Comparison of ENCODE assay signal across 25 mouse cellular contexts in the genomic region with DNA sequence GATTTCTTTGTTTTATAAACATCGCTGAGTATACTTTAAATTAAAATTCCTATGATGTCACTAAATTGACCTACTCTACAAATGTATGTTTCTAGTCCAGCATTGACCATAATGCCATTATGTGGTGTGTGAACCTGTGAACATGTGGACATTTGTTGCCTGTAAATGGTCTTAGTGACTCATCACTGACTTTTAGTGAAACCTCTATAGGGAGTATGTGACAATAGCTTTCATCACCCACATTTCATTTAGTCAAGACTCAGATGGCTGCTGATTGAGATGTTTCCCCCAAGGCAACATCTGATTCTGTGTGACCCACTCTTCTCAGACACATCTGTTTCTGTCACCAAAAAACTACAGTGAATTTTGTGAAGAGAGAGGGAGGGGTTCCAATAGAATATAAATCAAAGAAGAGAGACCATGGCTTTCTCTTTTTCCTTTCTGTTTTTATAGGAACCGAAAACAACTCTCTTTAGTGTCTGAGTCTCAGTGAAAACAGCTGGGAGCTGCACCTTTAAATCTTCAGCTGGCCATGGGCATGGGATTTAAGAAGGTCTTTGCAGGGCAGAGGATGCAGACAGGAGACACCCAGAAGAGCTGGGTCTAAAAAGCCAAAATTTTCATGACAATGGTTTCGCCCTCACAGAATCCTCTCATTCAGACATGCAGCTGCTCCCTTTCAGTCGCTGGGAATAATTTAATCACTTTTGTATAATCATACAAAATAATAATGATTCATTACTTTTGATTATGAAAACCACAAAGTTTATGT.
DNase-seq lines count a peak whose midpoint lies in the region; ATAC-seq and TF ChIP-seq lines count a peak whose summit lies in the region.
"Had no signal": no experiment of that assay in that cellular context is flagged by ENCODE, and none has a peak within 500 bp of the region (broad histone marks: within the 10 kb centered on the region; RNA-seq: fewer than 3 reads in every experiment).

No protein-coding gene starts in this region.

- TF ChIP-seq CTCF in midbrain, postnatal 0 days (IDR thresholded peaks at IDR 0.05): no peak

- no peaks in the 10 kb centered on the region for H3K27me3 ChIP-seq in forebrain, embryonic 16.5 days (replicated peaks; ENCODE audit: control insufficient read depth, insufficient read depth, low read length)
- no peaks in the 10 kb centered on the region for H3K27me3 ChIP-seq in forebrain, embryonic 12.5 days
- H3K27me3 ChIP-seq in midbrain, embryonic 11.5 days (ENCODE audit: control insufficient read depth, insufficient read depth, low read length): no peaks in the 10 kb centered on the region
- no peaks in the 10 kb centered on the region for H3K27me3 ChIP-seq in midbrain, postnatal 0 days (ENCODE audit: insufficient read depth, low read length)
- no peaks in the 10 kb centered on the region for H3K27me3 ChIP-seq in midbrain, embryonic 13.5 days
- H3K27me3 ChIP-seq: heart, embryonic 15.5 days; hindbrain, embryonic 15.5 days; intestine, embryonic 15.5 days; neural tube, embryonic 13.5 days had no signal

- no peak overlapping the region for H3K9ac ChIP-seq in forebrain, embryonic 16.5 days (replicated peaks; ENCODE audit: low read depth, low read length)
- H3K9ac ChIP-seq in forebrain, embryonic 12.5 days: no peak overlapping the region
- H3K9ac ChIP-seq in midbrain, embryonic 11.5 days (ENCODE audit: low read length): no peak overlapping the region
- H3K9ac ChIP-seq in midbrain, postnatal 0 days (replicated peaks; ENCODE audit: low read length, poor library complexity, severe bottlenecking): no peak overlapping the region
- no peak overlapping the region for H3K9ac ChIP-seq in midbrain, embryonic 13.5 days (replicated peaks)
- H3K9ac ChIP-seq: heart, embryonic 15.5 days; hindbrain, embryonic 15.5 days; intestine, embryonic 15.5 days; liver, embryonic 14.5 days; neural tube, embryonic 13.5 days had no signal

- WGBS in forebrain, embryonic 16.5 days: 44% methylated on average over 4 of the region's 4 CpGs
- WGBS in forebrain, embryonic 12.5 days: 44% methylated on average over 4 of the region's 4 CpGs
- 36% methylated on average over 4 of the region's 4 CpGs for WGBS in midbrain, embryonic 11.5 days
- 38% methylated on average over 4 of the region's 4 CpGs for WGBS in midbrain, postnatal 0 days
- 31% methylated on average over 4 of the region's 4 CpGs for WGBS in midbrain, embryonic 13.5 days

- H3K4me2 ChIP-seq in forebrain, embryonic 16.5 days (ENCODE audit: low read length): no peak overlapping the region
- no peak overlapping the region for H3K4me2 ChIP-seq in forebrain, embryonic 12.5 days
- no peak overlapping the region for H3K4me2 ChIP-seq in midbrain, embryonic 11.5 days
- H3K4me2 ChIP-seq in midbrain, postnatal 0 days (ENCODE audit: low read depth, low read length, poor library complexity, severe bottlenecking): no peak overlapping the region
- no peak overlapping the region for H3K4me2 ChIP-seq in midbrain, embryonic 13.5 days (replicated peaks)
- H3K4me2 ChIP-seq: heart, embryonic 15.5 days; hindbrain, embryonic 15.5 days; intestine, embryonic 15.5 days; neural tube, embryonic 13.5 days had no signal

- DNase-seq in midbrain, embryonic 11.5 days (ENCODE audit: low spot score, missing footprints): peak; percentile 86
- DNase-seq in midbrain, postnatal 0 days (ENCODE audit: low spot score): no peak
- DNase-seq in kidney, adult 9 months: no peak
- no peak for DNase-seq in left cerebral cortex, postnatal 4 days
- DNase-seq: adrenal gland, postnatal 25 days; cerebellum, adult 18-20 months; cerebellum, postnatal 14 days; gastrocnemius, postnatal 14 days; kidney, adult 2 months; kidney, postnatal 14 days; layer of hippocampus, adult 9-11 months; liver; lung, adult 2 months; lung, postnatal 10 days; thymus, postnatal 4 days had no signal

- peak; percentile 55; the same call in 1 of the 2 replicates for ATAC-seq in forebrain, embryonic 16.5 days
- no peak for ATAC-seq in forebrain, embryonic 12.5 days (ENCODE audit: low FRiP score)
- ATAC-seq in midbrain, embryonic 11.5 days (ENCODE audit: low FRiP score): peak; percentile 59
- no peak for ATAC-seq in midbrain, postnatal 0 days (ENCODE audit: low FRiP score)
- ATAC-seq in midbrain, embryonic 13.5 days: no peak
- ATAC-seq: CD4-positive, CD25-positive, alpha-beta regulatory T cell, adult 4 months; intestine, embryonic 15.5 days had no signal

- intact Hi-C loops in left cerebral cortex, postnatal 4 days (cut with DNase I): no loop called here

- H3K9me3 ChIP-seq in forebrain, embryonic 16.5 days (ENCODE audit: control insufficient read depth, low read length): no peaks in the 10 kb centered on the region
- no peaks in the 10 kb centered on the region for H3K9me3 ChIP-seq in forebrain, embryonic 12.5 days
- no peaks in the 10 kb centered on the region for H3K9me3 ChIP-seq in midbrain, embryonic 11.5 days (ENCODE audit: control insufficient read depth, low read length)
- H3K9me3 ChIP-seq in midbrain, postnatal 0 days (ENCODE audit: low read length): no peaks in the 10 kb centered on the region
- H3K9me3 ChIP-seq in midbrain, embryonic 13.5 days: no peaks in the 10 kb centered on the region
- H3K9me3 ChIP-seq: heart, embryonic 15.5 days; hindbrain, embryonic 15.5 days; intestine, embryonic 15.5 days; neural tube, embryonic 13.5 days had no signal

- no peaks in the 10 kb centered on the region for H3K4me1 ChIP-seq in forebrain, embryonic 16.5 days (replicated peaks; ENCODE audit: control insufficient read depth, insufficient read depth, low read length)
- no peaks in the 10 kb centered on the region for H3K4me1 ChIP-seq in forebrain, embryonic 12.5 days
- peaks cover 8% of the 10 kb centered on the region; the same call in 1 of the 2 replicates for H3K4me1 ChIP-seq in midbrain, embryonic 11.5 days (ENCODE audit: control insufficient read depth, insufficient read depth, low read length)
- H3K4me1 ChIP-seq in midbrain, postnatal 0 days (ENCODE audit: insufficient read depth, low read length): no peaks in the 10 kb centered on the region
- peaks cover 6% of the 10 kb centered on the region for H3K4me1 ChIP-seq in midbrain, embryonic 13.5 days (replicated peaks)
- H3K4me1 ChIP-seq: heart, embryonic 15.5 days; hindbrain, embryonic 15.5 days; intestine, embryonic 15.5 days; neural tube, embryonic 13.5 days had no signal

- no peaks in the 10 kb centered on the region for H3K36me3 ChIP-seq in forebrain, embryonic 16.5 days (ENCODE audit: control insufficient read depth, insufficient read depth)
- no peaks in the 10 kb centered on the region for H3K36me3 ChIP-seq in forebrain, embryonic 12.5 days (replicated peaks)
- no peaks in the 10 kb centered on the region for H3K36me3 ChIP-seq in midbrain, embryonic 11.5 days (ENCODE audit: control insufficient read depth, insufficient read depth, low read length)
- H3K36me3 ChIP-seq in midbrain, postnatal 0 days (ENCODE audit: insufficient read depth, low read length): no peaks in the 10 kb centered on the region
- no peaks in the 10 kb centered on the region for H3K36me3 ChIP-seq in midbrain, embryonic 13.5 days
- H3K36me3 ChIP-seq: heart, embryonic 15.5 days; hindbrain, embryonic 15.5 days; intestine, embryonic 15.5 days; neural tube, embryonic 13.5 days had no signal

- no peak overlapping the region for H3K4me3 ChIP-seq in forebrain, embryonic 16.5 days (replicated peaks; ENCODE audit: low read length)
- no peak overlapping the region for H3K4me3 ChIP-seq in forebrain, embryonic 12.5 days (replicated peaks)
- no peak overlapping the region for H3K4me3 ChIP-seq in midbrain, embryonic 11.5 days (ENCODE audit: low read depth, low read length)
- no peak overlapping the region for H3K4me3 ChIP-seq in midbrain, postnatal 0 days (ENCODE audit: low read depth, low read length)
- no peak overlapping the region for H3K4me3 ChIP-seq in midbrain, embryonic 13.5 days (replicated peaks)
- H3K4me3 ChIP-seq: heart, embryonic 15.5 days; hindbrain, embryonic 15.5 days; intestine, embryonic 15.5 days; neural tube, embryonic 13.5 days had no signal

- H3K27ac ChIP-seq in forebrain, embryonic 16.5 days (ENCODE audit: low read length): peak overlapping the region; percentile 41; the same call in 1 of the 2 replicates
- no peak overlapping the region for H3K27ac ChIP-seq in forebrain, embryonic 12.5 days
- 0 out of 2 replicates have a peak overlapping the region, but pooled peaks have one; percentile 48 for H3K27ac ChIP-seq in midbrain, embryonic 11.5 days (ENCODE audit: low read depth, low read length)
- H3K27ac ChIP-seq in midbrain, postnatal 0 days (ENCODE audit: low read depth, low read length): no peak overlapping the region
- peak overlapping the region; percentile 67 for H3K27ac ChIP-seq in midbrain, embryonic 13.5 days
- H3K27ac ChIP-seq: heart, embryonic 15.5 days; hindbrain, embryonic 15.5 days; intestine, embryonic 15.5 days; liver, embryonic 14.5 days; macrophage; neural tube, embryonic 13.5 days had no signal

Comparison
In these comparisons a context has a peak if more than half of its experiments do, and no peak if none do; other contexts are left out.
1. ATAC-seq: peak in forebrain, embryonic 16.5 days (single experiment) and midbrain, embryonic 11.5 days (single experiment); none in forebrain, embryonic 12.5 days (single experiment), midbrain, postnatal 0 days (single experiment) and midbrain, embryonic 13.5 days (single experiment).
2. H3K27ac ChIP-seq: peak in forebrain, embryonic 16.5 days (single experiment), midbrain, embryonic 11.5 days (single experiment) and midbrain, embryonic 13.5 days (single experiment); none in forebrain, embryonic 12.5 days (single experiment) and midbrain, postnatal 0 days (single experiment).